Mouse (Mus musculus): Measurements from ENCODE around the gene Vipr1. TPM values are rescaled to one million over a fixed set of nuclear protein-coding genes. Genes with fewer than 3 reads are reported as not detected.

The Vipr1 gene
- total RNA-seq, 1 experiment, result 0.31 TPM

DNA sequence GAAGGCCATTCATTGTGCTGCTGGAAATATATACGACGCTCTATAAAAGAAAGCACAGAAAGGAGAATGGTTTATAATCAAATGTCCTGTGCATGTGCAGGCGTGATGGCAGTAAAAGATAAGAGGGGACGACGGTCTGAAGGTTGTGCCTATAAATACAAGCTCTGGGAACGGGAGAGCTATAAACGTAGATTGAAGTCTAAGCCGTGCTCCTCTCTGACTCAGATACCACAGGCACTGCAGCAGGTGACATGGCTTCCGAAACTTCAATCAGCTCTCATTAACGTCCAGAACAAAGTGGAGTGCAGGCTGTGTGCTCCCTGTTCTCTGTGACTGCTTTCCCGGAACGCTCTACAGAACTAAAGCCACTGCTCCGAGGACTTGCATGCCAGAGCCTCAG lies 14.6 kb downstream of the Vipr1 start:
- Histone ChIP-seq H3K4me3 (ENCODE audit: insufficient read depth in 1 of 2, low read depth in 1 of 2, low read length in 2 of 2, poor library complexity in 1 of 2, severe bottlenecking in 1 of 2) (no peak overlapping the region), H3K36me3 (ENCODE audit: control insufficient read depth, insufficient read depth, low read length, poor library complexity, severe bottlenecking) (no peaks in the 10 kb centered on the region), H3K9me3 (ENCODE audit: control insufficient read depth, insufficient read depth, low read depth, low read length) (no peaks in the 10 kb centered on the region), H3K9ac (ENCODE audit: insufficient read depth, low read depth, low read length, poor library complexity, severe bottlenecking) (no peak overlapping the region), H3K27ac (ENCODE audit: insufficient read depth, low read depth, low read length, poor library complexity, severe bottlenecking) (no peak overlapping the region), H3K4me1 (ENCODE audit: control insufficient read depth in 2 of 2, insufficient read depth in 2 of 2, low read length in 2 of 2, poor library complexity in 1 of 2) (no peaks in the 10 kb centered on the region)
- in situ Hi-C loops (cut with MboI; ENCODE audit: low sequenced_read_pairs in 2 of 2, unreplicated experiment in 2 of 2), result no loop called here
- TF ChIP-seq MAFK (IDR thresholded peaks at IDR 0.05; ENCODE audit: insufficient read depth, low read depth, low read length), result no peak
- TF ChIP-seq CHD2 (IDR thresholded peaks at IDR 0.05; ENCODE audit: low read depth, low read length), result no peak
- no peak for TF ChIP-seq ZC3H11A (IDR thresholded peaks at IDR 0.05; ENCODE audit: borderline replicate concordance, low read depth, low read length)
- TF ChIP-seq ZNF384 (IDR thresholded peaks at IDR 0.05; ENCODE audit: low read depth, low read length), result no peak
- TF ChIP-seq HCFC1 (IDR thresholded peaks at IDR 0.05; ENCODE audit: borderline replicate concordance, insufficient read depth, low read length), result no peak
- no peak for DNase-seq (ENCODE audit: low read depth, low spot score)

DNA sequence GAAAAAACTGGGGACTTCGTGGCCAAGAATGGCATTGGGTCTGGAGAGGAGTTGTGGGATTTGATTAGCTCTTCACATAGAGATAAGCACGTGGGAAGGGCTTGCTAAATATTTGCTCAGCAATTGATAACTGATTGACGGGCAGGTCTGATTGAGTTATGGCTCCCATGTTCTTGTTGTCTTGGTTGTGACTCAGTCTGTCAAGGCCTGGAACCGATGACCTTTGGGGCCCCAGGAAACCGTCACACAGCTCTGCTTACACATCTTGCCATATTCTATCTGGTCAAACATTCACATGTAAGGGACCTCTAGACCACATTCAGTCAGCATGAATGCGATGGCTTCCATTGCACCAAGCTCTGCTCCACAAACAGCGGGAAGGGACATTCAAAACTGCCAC lies 15.7 kb downstream of the Vipr1 start:
- Histone ChIP-seq H3K9me3 (ENCODE audit: control insufficient read depth, insufficient read depth, low read depth, low read length) (no peaks in the 10 kb centered on the region), H3K4me3 (ENCODE audit: insufficient read depth in 1 of 2, low read depth in 1 of 2, low read length in 2 of 2, poor library complexity in 1 of 2, severe bottlenecking in 1 of 2) (no peak overlapping the region), H3K36me3 (ENCODE audit: control insufficient read depth, insufficient read depth, low read length, poor library complexity, severe bottlenecking) (no peaks in the 10 kb centered on the region), H3K4me1 (ENCODE audit: control insufficient read depth in 2 of 2, insufficient read depth in 2 of 2, low read length in 2 of 2, poor library complexity in 1 of 2) (no peaks in the 10 kb centered on the region), H3K9ac (ENCODE audit: insufficient read depth, low read depth, low read length, poor library complexity, severe bottlenecking) (no peak overlapping the region), H3K27ac (ENCODE audit: insufficient read depth, low read depth, low read length, poor library complexity, severe bottlenecking) (no peak overlapping the region)
- DNase-seq (ENCODE audit: low read depth, low spot score), result no peak
- in situ Hi-C loops (cut with MboI; ENCODE audit: low sequenced_read_pairs in 2 of 2, unreplicated experiment in 2 of 2), result no loop called here
- TF ChIP-seq MAFK (IDR thresholded peaks at IDR 0.05; ENCODE audit: insufficient read depth, low read depth, low read length) (no peak), HCFC1 (IDR thresholded peaks at IDR 0.05; ENCODE audit: borderline replicate concordance, insufficient read depth, low read length) (no peak), ZNF384 (IDR thresholded peaks at IDR 0.05; ENCODE audit: low read depth, low read length) (no peak), CHD2 (IDR thresholded peaks at IDR 0.05; ENCODE audit: low read depth, low read length) (no peak), ZC3H11A (IDR thresholded peaks at IDR 0.05; ENCODE audit: borderline replicate concordance, low read depth, low read length) (no peak)

DNA sequence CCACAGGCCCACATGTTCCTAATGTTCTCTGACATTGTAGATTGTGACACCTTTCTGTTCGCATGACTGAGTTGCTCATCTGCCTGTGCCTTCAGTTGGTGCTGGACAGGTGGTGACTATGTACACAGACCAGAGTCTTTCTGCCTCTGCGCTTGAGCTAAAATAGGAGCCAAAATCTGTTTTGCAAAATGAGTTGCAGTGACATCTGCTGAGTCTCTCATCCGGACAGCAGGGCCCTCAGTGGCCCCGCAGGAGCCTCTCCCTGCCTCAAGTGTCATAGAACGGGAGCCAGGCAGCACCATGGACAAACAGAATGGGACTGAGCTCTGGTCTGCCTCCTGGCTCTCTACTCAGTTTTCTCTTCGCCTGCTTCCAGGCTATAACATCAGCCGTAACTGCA lies 17.3 kb downstream of the Vipr1 start:
- H3K4me3 ChIP-seq (ENCODE audit: insufficient read depth in 1 of 2, low read depth in 1 of 2, low read length in 2 of 2, poor library complexity in 1 of 2, severe bottlenecking in 1 of 2), result no peak overlapping the region
- no peak for DNase-seq (ENCODE audit: low read depth, low spot score)
- in situ Hi-C loops (cut with MboI; ENCODE audit: low sequenced_read_pairs in 2 of 2, unreplicated experiment in 2 of 2), result no loop called here
- no peaks in the 10 kb centered on the region for H3K9me3 ChIP-seq (ENCODE audit: control insufficient read depth, insufficient read depth, low read depth, low read length)
- no peak overlapping the region for H3K9ac ChIP-seq (ENCODE audit: insufficient read depth, low read depth, low read length, poor library complexity, severe bottlenecking)
- no peaks in the 10 kb centered on the region for H3K4me1 ChIP-seq (ENCODE audit: control insufficient read depth in 2 of 2, insufficient read depth in 2 of 2, low read length in 2 of 2, poor library complexity in 1 of 2)
- H3K36me3 ChIP-seq (ENCODE audit: control insufficient read depth, insufficient read depth, low read length, poor library complexity, severe bottlenecking), result no peaks in the 10 kb centered on the region
- no peak overlapping the region for H3K27ac ChIP-seq (ENCODE audit: insufficient read depth, low read depth, low read length, poor library complexity, severe bottlenecking)
- TF ChIP-seq ZC3H11A (IDR thresholded peaks at IDR 0.05; ENCODE audit: borderline replicate concordance, low read depth, low read length) (no peak), CHD2 (IDR thresholded peaks at IDR 0.05; ENCODE audit: low read depth, low read length) (no peak), MAFK (IDR thresholded peaks at IDR 0.05; ENCODE audit: insufficient read depth, low read depth, low read length) (no peak), HCFC1 (IDR thresholded peaks at IDR 0.05; ENCODE audit: borderline replicate concordance, insufficient read depth, low read length) (no peak), ZNF384 (IDR thresholded peaks at IDR 0.05; ENCODE audit: low read depth, low read length) (no peak)

DNA sequence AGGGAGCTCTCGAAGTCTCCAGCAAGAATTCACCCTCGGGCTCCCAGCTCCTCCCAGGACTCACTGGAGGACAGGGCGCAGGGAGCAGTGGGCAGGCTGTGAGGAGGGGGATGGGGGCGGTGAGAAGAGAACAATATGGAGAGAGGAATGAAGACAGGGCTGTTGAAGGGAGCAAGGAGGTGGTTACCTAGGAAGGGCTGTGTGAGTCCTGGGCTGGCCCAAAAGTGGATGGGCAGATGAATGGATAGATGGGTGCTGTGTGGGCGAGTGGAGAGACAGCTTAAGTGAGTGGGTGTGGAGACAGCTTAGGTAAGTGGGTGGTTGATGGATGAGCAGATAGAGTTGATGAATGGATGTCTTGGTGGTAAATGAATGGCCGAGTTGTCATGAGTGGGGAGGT lies 21.0 kb downstream of the Vipr1 start:
- TF ChIP-seq CHD2 (IDR thresholded peaks at IDR 0.05; ENCODE audit: low read depth, low read length) (no peak), MAFK (IDR thresholded peaks at IDR 0.05; ENCODE audit: insufficient read depth, low read depth, low read length) (no peak), ZNF384 (IDR thresholded peaks at IDR 0.05; ENCODE audit: low read depth, low read length) (no peak), ZC3H11A (IDR thresholded peaks at IDR 0.05; ENCODE audit: borderline replicate concordance, low read depth, low read length) (no peak), HCFC1 (IDR thresholded peaks at IDR 0.05; ENCODE audit: borderline replicate concordance, insufficient read depth, low read length) (no peak)
- no peak overlapping the region for H3K9ac ChIP-seq (ENCODE audit: insufficient read depth, low read depth, low read length, poor library complexity, severe bottlenecking)
- in situ Hi-C loops (cut with MboI; ENCODE audit: low sequenced_read_pairs in 2 of 2, unreplicated experiment in 2 of 2), result no loop called here

DNA sequence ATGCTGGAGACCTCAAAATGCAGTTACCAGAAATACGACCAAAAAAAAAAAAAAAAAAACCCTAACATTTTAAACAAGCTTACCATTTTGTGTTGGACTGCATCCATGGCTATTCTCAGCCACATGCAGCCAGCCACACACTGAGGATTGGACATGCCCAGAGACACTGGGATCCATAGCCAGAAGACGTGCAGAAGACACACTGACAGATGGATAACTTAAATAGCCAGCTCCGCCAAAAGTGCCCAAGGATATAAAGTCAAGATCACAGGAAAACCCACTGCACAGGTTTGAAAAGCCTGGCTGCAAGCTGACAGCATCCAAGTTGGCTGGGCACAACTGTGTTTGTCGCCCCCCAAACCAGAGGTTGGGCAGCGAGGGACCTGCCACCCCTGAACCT lies 21.6 kb downstream of the Vipr1 start:
- Histone ChIP-seq H3K27ac (ENCODE audit: insufficient read depth, low read depth, low read length, poor library complexity, severe bottlenecking) (no peak overlapping the region), H3K4me1 (ENCODE audit: control insufficient read depth in 2 of 2, insufficient read depth in 2 of 2, low read length in 2 of 2, poor library complexity in 1 of 2) (no peaks in the 10 kb centered on the region), H3K9ac (ENCODE audit: insufficient read depth, low read depth, low read length, poor library complexity, severe bottlenecking) (no peak overlapping the region), H3K4me3 (ENCODE audit: insufficient read depth in 1 of 2, low read depth in 1 of 2, low read length in 2 of 2, poor library complexity in 1 of 2, severe bottlenecking in 1 of 2) (no peak overlapping the region), H3K36me3 (ENCODE audit: control insufficient read depth, insufficient read depth, low read length, poor library complexity, severe bottlenecking) (no peaks in the 10 kb centered on the region), H3K9me3 (ENCODE audit: control insufficient read depth, insufficient read depth, low read depth, low read length) (no peaks in the 10 kb centered on the region)
- no peak for TF ChIP-seq HCFC1 (IDR thresholded peaks at IDR 0.05; ENCODE audit: borderline replicate concordance, insufficient read depth, low read length)
- TF ChIP-seq MAFK (IDR thresholded peaks at IDR 0.05; ENCODE audit: insufficient read depth, low read depth, low read length), result no peak
- TF ChIP-seq ZNF384 (IDR thresholded peaks at IDR 0.05; ENCODE audit: low read depth, low read length), result no peak
- TF ChIP-seq CHD2 (IDR thresholded peaks at IDR 0.05; ENCODE audit: low read depth, low read length), result no peak
- no peak for TF ChIP-seq ZC3H11A (IDR thresholded peaks at IDR 0.05; ENCODE audit: borderline replicate concordance, low read depth, low read length)
- no peak for DNase-seq (ENCODE audit: low read depth, low spot score)
- in situ Hi-C loops (cut with MboI; ENCODE audit: low sequenced_read_pairs in 2 of 2, unreplicated experiment in 2 of 2), result no loop called here

More for the DNA sequence above, 21.0 kb downstream of the Vipr1 start:
- Histone ChIP-seq H3K4me1 (ENCODE audit: control insufficient read depth in 2 of 2, insufficient read depth in 2 of 2, low read length in 2 of 2, poor library complexity in 1 of 2) (no peaks in the 10 kb centered on the region), H3K36me3 (ENCODE audit: control insufficient read depth, insufficient read depth, low read length, poor library complexity, severe bottlenecking) (no peaks in the 10 kb centered on the region), H3K4me3 (ENCODE audit: insufficient read depth in 1 of 2, low read depth in 1 of 2, low read length in 2 of 2, poor library complexity in 1 of 2, severe bottlenecking in 1 of 2) (no peak overlapping the region), H3K27ac (ENCODE audit: insufficient read depth, low read depth, low read length, poor library complexity, severe bottlenecking) (no peak overlapping the region), H3K9me3 (ENCODE audit: control insufficient read depth, insufficient read depth, low read depth, low read length) (no peaks in the 10 kb centered on the region)
- no peak for DNase-seq (ENCODE audit: low read depth, low spot score)
